Mouse (Mus musculus): ENCODE data around the gene Slc17a9. TPM values are rescaled to one million over a fixed set of nuclear protein-coding genes. Genes with fewer than 3 reads are reported as not detected.

Slc17a9 gene
- polyA plus RNA-seq, 1 experiment from 2014 or later, result not detected

DNA sequence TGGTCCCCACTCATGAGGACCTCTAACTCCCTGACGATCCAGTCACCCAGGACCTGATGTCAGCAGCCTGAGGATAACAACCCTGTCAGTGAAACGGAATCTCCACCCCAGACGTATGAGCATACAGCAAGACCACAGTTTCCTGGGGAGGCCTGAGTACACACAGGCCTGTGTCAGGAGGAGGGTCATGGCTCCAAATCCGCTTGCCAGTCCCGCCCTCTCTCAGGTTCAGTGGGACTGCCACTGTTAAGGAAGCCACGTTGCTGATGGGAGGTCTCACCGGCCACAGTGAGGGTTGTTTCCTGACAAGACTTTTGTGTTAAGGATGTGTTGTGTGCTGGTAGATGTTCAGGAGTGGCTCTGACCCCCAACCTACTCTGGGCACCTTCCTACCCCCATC, 16.4 kb downstream of the Slc17a9 start:
- Histone ChIP-seq H3K9me3 (ENCODE audit: control insufficient read depth, low read length) (no peaks in the 10 kb centered on the region), H3K9ac (ENCODE audit: low read length) (no peak overlapping the region), H3K36me3 (ENCODE audit: control insufficient read depth, insufficient read depth, low read length) (no peaks in the 10 kb centered on the region), H3K27ac (ENCODE audit: low read depth, low read length) (no peak overlapping the region), H3K27me3 (ENCODE audit: control insufficient read depth, insufficient read depth, low read length) (no peaks in the 10 kb centered on the region), H3K4me3 (ENCODE audit: low read depth, low read length) (no peak overlapping the region), H3K4me2 (no peak overlapping the region), H3K4me1 (ENCODE audit: control insufficient read depth, insufficient read depth, low read length) (no peaks in the 10 kb centered on the region)
- WGBS, result 77% methylated on average over 7 of the region's 7 CpGs
- DNase-seq (ENCODE audit: low spot score, missing footprints) (no peak), ATAC-seq (ENCODE audit: low FRiP score) (no peak)

DNA sequence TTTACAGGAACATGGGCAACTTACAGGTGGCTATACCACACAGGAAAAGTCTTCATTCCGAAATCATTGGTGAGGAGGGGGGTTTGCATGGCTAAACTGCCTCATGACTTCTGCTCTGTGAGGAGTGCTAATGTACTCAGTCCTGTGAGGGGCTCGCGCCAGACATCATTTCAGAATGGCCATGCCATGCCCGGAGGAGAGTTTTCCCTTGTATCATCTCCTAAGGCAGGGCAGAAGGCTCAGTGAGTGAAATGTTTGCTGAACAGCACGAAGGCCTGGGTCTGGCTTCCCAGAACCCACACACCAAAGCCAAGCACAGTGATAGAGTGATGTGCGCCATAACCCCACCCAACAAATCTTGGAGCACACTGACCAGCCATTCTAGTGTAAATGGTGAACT, 17.8 kb downstream of the Slc17a9 start:
- Histone ChIP-seq H3K36me3 (ENCODE audit: control insufficient read depth, insufficient read depth, low read length) (no peaks in the 10 kb centered on the region), H3K9me3 (ENCODE audit: control insufficient read depth, low read length) (no peaks in the 10 kb centered on the region), H3K27ac (ENCODE audit: low read depth, low read length) (no peak overlapping the region), H3K4me2 (no peak overlapping the region), H3K4me3 (ENCODE audit: low read depth, low read length) (no peak overlapping the region), H3K9ac (ENCODE audit: low read length) (no peak overlapping the region), H3K27me3 (ENCODE audit: control insufficient read depth, insufficient read depth, low read length) (no peaks in the 10 kb centered on the region), H3K4me1 (ENCODE audit: control insufficient read depth, insufficient read depth, low read length) (no peaks in the 10 kb centered on the region)
- ATAC-seq (ENCODE audit: low FRiP score) (no peak), DNase-seq (ENCODE audit: low spot score, missing footprints) (peak; percentile 64)
- WGBS, result 90% methylated on average over 6 of the region's 6 CpGs

DNA sequence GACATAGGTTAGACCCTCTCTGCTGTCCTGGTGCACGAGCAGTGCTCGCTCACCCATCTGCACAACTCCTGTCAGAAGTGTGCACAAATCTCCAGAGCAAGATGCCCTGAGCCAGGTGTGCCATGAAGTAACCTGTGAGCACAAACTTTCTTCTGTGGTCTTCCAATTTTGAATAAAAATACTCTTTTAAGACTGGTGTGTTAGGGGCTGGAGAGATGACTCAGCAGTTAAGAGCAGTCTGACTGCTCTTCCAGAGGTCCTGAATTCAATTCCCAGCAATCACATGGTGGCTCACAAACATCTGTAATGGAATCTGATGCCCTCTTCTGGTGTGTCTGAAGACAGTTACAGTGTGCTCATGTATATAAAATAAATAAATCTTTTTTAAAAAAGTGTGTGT, 18.3 kb downstream of the Slc17a9 start:
- DNase-seq (ENCODE audit: low spot score, missing footprints), result peak; percentile 59
- WGBS, result 85% methylated on average over 2 of the region's 2 CpGs
- Histone ChIP-seq H3K27me3 (ENCODE audit: control insufficient read depth, insufficient read depth, low read length) (no peaks in the 10 kb centered on the region), H3K27ac (ENCODE audit: low read depth, low read length) (no peak overlapping the region), H3K4me2 (no peak overlapping the region), H3K4me1 (ENCODE audit: control insufficient read depth, insufficient read depth, low read length) (no peaks in the 10 kb centered on the region), H3K9ac (ENCODE audit: low read length) (no peak overlapping the region), H3K9me3 (ENCODE audit: control insufficient read depth, low read length) (no peaks in the 10 kb centered on the region), H3K36me3 (ENCODE audit: control insufficient read depth, insufficient read depth, low read length) (no peaks in the 10 kb centered on the region), H3K4me3 (ENCODE audit: low read depth, low read length) (no peak overlapping the region)
- no peak for ATAC-seq (ENCODE audit: low FRiP score)

DNA sequence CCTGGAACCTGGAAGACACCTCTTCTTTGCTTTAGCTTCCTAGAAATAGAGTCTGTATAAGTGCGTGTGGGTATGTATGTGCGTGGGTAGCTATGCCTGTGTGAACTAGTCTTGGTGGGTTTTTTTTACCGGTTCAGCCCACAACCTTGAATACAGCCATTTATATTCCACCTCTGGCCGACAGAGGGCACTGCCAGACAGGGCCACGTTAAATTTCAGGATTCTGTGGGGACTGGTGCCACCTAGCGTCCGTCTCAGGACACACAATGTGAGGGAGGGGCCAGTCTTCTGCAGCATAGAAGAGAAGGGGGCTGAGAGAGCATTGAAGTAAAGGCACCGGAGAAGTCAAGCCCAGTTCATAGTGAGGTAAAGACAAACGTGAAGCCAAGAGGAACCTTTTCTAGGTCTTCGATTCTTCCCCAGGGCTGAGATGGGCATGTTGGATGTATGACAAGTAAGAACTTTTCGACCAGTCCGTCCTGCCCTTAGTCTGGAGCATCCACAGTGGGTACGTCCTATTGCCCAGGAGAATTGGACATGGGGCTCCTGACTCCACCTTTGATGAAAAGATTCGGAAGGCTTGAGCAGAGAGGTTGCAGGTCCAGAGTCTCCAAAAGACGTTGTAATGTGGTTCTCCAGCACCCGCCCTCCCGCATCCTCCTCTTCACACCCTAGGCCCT, 20.3 kb downstream of the Slc17a9 start:
- no peaks in the 10 kb centered on the region for H3K4me1 ChIP-seq (ENCODE audit: control insufficient read depth, insufficient read depth, low read length)
- no peak overlapping the region for H3K4me3 ChIP-seq (ENCODE audit: low read depth, low read length)
- no peaks in the 10 kb centered on the region for H3K27me3 ChIP-seq (ENCODE audit: control insufficient read depth, insufficient read depth, low read length)
- no peak overlapping the region for H3K9ac ChIP-seq (ENCODE audit: low read length)
- ATAC-seq (ENCODE audit: low FRiP score), result peak; percentile 73
- H3K4me2 ChIP-seq, result no peak overlapping the region
- H3K36me3 ChIP-seq (ENCODE audit: control insufficient read depth, insufficient read depth, low read length), result no peaks in the 10 kb centered on the region
- no peaks in the 10 kb centered on the region for H3K9me3 ChIP-seq (ENCODE audit: control insufficient read depth, low read length)
- no peak overlapping the region for H3K27ac ChIP-seq (ENCODE audit: low read depth, low read length)
- WGBS, result 42% methylated on average over 17 of the region's 17 CpGs
- peak; percentile 97 for DNase-seq (ENCODE audit: low spot score, missing footprints)

DNA sequence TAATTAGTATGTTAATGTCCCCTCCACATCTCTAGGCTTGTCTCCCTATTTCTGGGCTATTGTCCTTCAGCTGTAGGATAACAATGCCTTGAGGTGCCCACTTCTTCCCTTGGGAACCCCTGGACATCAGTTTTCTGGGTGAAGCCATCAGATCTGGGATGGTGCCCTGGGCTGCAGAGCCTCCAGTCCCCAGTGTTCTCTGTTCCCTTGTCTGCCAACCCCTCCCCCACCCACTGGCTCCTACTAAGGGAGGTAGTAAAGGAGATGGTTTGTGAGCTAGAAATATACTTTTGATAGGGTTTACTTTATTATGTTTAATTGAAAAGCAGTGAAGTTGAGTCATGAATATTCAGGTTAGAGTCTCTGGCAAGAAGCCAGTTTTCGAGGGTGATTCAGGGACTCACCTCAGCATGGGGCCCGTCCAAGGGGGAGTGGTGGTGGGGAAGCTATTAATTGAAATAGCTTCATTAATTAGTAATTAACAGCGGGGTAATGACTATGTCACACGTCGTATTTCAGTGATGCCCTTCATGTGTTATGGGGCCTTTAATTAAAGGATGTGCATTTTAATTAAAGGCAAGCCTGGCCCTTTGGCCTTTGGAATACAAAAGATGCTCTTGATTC, 21.6 kb downstream of the Slc17a9 start:
- no peak overlapping the region for H3K9ac ChIP-seq (ENCODE audit: low read length)
- no peaks in the 10 kb centered on the region for H3K36me3 ChIP-seq (ENCODE audit: control insufficient read depth, insufficient read depth, low read length)

DNA sequence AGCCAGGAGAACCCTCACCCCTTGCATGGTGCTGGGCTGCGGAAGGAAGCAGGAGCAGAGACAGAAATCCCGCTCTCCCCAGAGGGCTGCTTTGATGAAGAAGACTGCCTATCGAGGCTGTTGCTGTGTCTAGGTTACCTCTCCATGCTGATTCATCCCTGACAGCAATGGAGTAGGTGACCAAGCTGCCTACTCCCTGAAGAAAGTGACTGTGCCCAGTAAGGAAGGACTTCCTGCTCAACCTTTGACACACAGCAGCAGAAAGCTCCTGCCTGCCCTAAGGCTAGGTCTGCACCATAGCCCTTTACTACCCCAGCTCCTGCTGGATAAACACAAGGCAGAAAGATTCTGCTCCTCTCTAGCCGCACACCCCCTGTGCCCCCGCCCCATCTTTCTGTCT, 23.8 kb downstream of the Slc17a9 start:
- Histone ChIP-seq H3K9me3 (ENCODE audit: control insufficient read depth, low read length) (no peaks in the 10 kb centered on the region), H3K9ac (ENCODE audit: low read length) (no peak overlapping the region), H3K27me3 (ENCODE audit: control insufficient read depth, insufficient read depth, low read length) (no peaks in the 10 kb centered on the region), H3K4me1 (ENCODE audit: control insufficient read depth, insufficient read depth, low read length) (no peaks in the 10 kb centered on the region), H3K27ac (ENCODE audit: low read depth, low read length) (no peak overlapping the region), H3K36me3 (ENCODE audit: control insufficient read depth, insufficient read depth, low read length) (no peaks in the 10 kb centered on the region), H3K4me3 (ENCODE audit: low read depth, low read length) (no peak overlapping the region), H3K4me2 (no peak overlapping the region)
- WGBS, result 69% methylated on average over 5 of the region's 5 CpGs
- DNase-seq (ENCODE audit: low spot score, missing footprints), result peak; percentile 69
- no peak for ATAC-seq (ENCODE audit: low FRiP score)

More for the DNA sequence above, 21.6 kb downstream of the Slc17a9 start:
- WGBS, result 35% methylated on average over 5 of the region's 5 CpGs
- Histone ChIP-seq H3K27ac (ENCODE audit: low read depth, low read length) (no peak overlapping the region), H3K4me3 (ENCODE audit: low read depth, low read length) (no peak overlapping the region), H3K9me3 (ENCODE audit: control insufficient read depth, low read length) (no peaks in the 10 kb centered on the region), H3K27me3 (ENCODE audit: control insufficient read depth, insufficient read depth, low read length) (no peaks in the 10 kb centered on the region), H3K4me2 (no peak overlapping the region), H3K4me1 (ENCODE audit: control insufficient read depth, insufficient read depth, low read length) (no peaks in the 10 kb centered on the region)
- DNase-seq (ENCODE audit: low spot score, missing footprints) (peak; percentile 77), ATAC-seq (ENCODE audit: low FRiP score) (peak; percentile 55; the same call in 1 of the 2 replicates)

DNA sequence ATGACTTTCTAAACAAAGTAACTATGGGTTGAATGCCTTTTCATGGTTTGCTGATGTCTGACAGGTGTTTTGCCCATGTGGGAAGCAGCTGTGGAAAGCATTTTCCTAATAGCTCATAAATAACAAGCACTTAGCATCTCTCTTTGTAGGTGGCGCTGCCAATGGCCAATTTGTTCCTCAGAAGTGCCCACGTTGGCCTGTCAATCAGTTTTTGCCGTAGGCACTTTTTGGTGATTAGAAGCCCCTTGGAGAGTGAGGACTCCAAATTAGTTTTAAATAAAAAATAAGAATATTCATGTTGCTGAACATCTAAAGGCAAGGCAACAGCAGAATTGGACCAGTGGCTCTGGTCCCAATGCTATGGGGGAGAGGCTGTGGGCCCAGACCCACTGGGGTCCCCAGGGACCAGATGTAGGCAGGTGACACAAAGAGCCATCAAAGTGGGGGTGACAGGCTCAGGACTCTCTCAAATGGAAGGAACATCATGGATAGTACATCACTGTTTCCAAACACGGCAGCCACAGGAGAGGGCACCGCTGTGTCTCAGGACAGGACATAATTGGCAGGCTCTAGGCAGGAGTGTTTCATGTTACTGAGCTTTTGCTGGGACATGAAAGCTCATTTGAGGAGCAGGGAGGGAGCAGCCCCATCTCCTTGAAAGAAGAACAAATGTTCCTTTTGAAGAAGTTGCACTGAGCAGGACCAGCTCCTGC, 30.1 kb downstream of the Slc17a9 start:
- 83% methylated on average over 5 of the region's 5 CpGs for WGBS
- DNase-seq (ENCODE audit: low spot score, missing footprints), result peak; percentile 81
- H3K9ac ChIP-seq (ENCODE audit: low read length), result no peak overlapping the region
- ATAC-seq (ENCODE audit: low FRiP score), result no peak
- H3K27me3 ChIP-seq (ENCODE audit: control insufficient read depth, insufficient read depth, low read length), result no peaks in the 10 kb centered on the region; the same call in 1 of the 2 replicates
- H3K4me3 ChIP-seq (ENCODE audit: low read depth, low read length), result no peak overlapping the region
- H3K27ac ChIP-seq (ENCODE audit: low read depth, low read length), result no peak overlapping the region
- H3K9me3 ChIP-seq (ENCODE audit: control insufficient read depth, low read length), result no peaks in the 10 kb centered on the region
- H3K4me2 ChIP-seq, result no peak overlapping the region
- H3K4me1 ChIP-seq (ENCODE audit: control insufficient read depth, insufficient read depth, low read length), result peaks cover 13% of the 10 kb centered on the region
- no peaks in the 10 kb centered on the region for H3K36me3 ChIP-seq (ENCODE audit: control insufficient read depth, insufficient read depth, low read length)

DNA sequence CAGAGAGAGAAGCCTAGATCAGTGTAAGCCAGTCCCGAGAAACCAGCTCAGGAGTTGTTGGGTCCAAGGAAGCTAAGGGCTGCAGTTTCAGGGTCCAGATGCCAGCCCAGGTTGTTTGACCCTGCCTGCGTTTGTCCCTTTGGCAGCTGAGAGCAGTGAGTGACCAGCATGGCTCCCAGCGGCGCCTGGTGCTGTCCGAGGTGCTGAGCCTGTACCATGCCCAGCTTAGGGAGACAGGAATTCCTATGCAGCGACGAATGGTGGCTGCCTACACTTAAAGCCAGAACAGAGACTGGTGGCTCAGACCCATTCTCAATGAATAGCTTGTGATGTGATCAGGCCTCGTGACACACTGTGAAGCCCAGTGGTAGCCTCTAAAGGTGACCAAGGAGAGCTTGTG, 30.8 kb downstream of the Slc17a9 start:
- whole genome bisulfite sequencing, result 2% methylated on average over 8 of the region's 8 CpGs
- DNase-seq (ENCODE audit: low spot score, missing footprints) (peak; percentile 93), ATAC-seq (ENCODE audit: low FRiP score) (no peak)
- H3K9me3 ChIP-seq (ENCODE audit: control insufficient read depth, low read length), result no peaks in the 10 kb centered on the region
- H3K36me3 ChIP-seq (ENCODE audit: control insufficient read depth, insufficient read depth, low read length), result no peaks in the 10 kb centered on the region
- H3K27ac ChIP-seq (ENCODE audit: low read depth, low read length), result peak overlapping the region; percentile 20; the same call in 1 of the 2 replicates
- H3K4me1 ChIP-seq (ENCODE audit: control insufficient read depth, insufficient read depth, low read length), result peaks cover 13% of the 10 kb centered on the region
- no peaks in the 10 kb centered on the region; the same call in 1 of the 2 replicates for H3K27me3 ChIP-seq (ENCODE audit: control insufficient read depth, insufficient read depth, low read length)
- no peak overlapping the region for H3K4me2 ChIP-seq
- H3K4me3 ChIP-seq (ENCODE audit: low read depth, low read length), result no peak overlapping the region
- H3K9ac ChIP-seq (ENCODE audit: low read length), result no peak overlapping the region

DNA sequence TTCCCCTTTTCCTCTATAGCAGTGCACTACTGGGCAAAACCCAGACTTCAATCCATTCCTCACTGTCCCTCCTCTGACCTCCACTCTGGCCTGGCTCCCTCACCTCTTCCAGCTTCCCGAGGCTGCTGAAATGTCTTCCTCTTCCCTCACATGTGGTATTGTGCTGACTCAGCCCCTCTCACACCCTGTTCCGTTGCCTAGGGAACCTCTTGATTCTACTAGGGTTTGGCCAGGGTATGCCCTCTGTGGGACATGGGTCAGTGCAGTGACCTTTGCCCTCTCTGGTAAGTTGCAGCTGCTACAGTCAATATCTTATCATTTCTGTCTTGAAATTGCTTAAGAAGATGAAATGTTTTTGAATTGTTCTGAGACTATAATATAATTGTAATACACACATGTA, 31.7 kb downstream of the Slc17a9 start:
- no peaks in the 10 kb centered on the region; the same call in 1 of the 2 replicates for H3K27me3 ChIP-seq (ENCODE audit: control insufficient read depth, insufficient read depth, low read length)
- 20% methylated on average over 2 of the region's 2 CpGs for WGBS
- no peaks in the 10 kb centered on the region for H3K36me3 ChIP-seq (ENCODE audit: control insufficient read depth, insufficient read depth, low read length)
- no peak overlapping the region for H3K4me3 ChIP-seq (ENCODE audit: low read depth, low read length)
- H3K4me1 ChIP-seq (ENCODE audit: control insufficient read depth, insufficient read depth, low read length), result peaks cover 13% of the 10 kb centered on the region
- peak; percentile 33; the same call in 1 of the 2 replicates for ATAC-seq (ENCODE audit: low FRiP score)
- peak; percentile 75 for DNase-seq (ENCODE audit: low spot score, missing footprints)
- no peaks in the 10 kb centered on the region for H3K9me3 ChIP-seq (ENCODE audit: control insufficient read depth, low read length)
- no peak overlapping the region for H3K27ac ChIP-seq (ENCODE audit: low read depth, low read length)
- no peak overlapping the region for H3K4me2 ChIP-seq
- no peak overlapping the region for H3K9ac ChIP-seq (ENCODE audit: low read length)
